Mouse (Mus musculus): ENCODE measurements around the gene Tceal9.

GRCm38 (mm10) chrX:136203257-136203656 is 41.6 kb upstream of the Tceal9 start:
- no peak for TF ChIP-seq CTCF (IDR thresholded peaks at IDR 0.05; ENCODE audit: extremely low read depth, insufficient read depth, insufficient read length, insufficient replicate concordance)
- TF ChIP-seq POLR2A (IDR thresholded peaks at IDR 0.05; ENCODE audit: low read depth, low read length): no peak
